ENCODE assay signal across 13 mouse cellular contexts in the genomic region with DNA sequence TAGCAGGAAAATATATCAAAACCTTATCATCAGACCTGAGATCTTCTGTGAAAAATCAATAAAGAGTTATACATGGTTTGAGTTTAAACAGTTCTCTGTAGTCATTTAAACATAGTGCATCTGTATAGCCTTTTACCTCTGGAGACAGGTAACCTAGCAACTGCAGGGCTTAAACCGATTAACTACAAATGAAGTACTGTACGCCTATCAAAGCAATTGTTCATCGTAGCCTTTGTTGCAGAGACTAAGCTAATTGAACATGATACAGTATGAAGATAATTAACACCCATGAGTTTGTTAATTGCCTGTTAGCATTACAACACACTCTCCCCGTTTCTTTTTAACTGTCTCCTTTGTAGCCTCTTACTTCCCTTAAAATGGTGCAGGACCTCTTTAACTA.
DNase-seq lines count a peak whose midpoint lies in the region; ATAC-seq lines count a peak whose summit lies in the region.
"Had no signal": no experiment of that assay in that cellular context is flagged by ENCODE, and none has a peak within 500 bp of the region (broad histone marks: within the 10 kb centered on the region; RNA-seq: fewer than 3 reads in every experiment).

No protein-coding gene starts in this region.

- no peak for ATAC-seq in embryonic facial prominence, embryonic 12.5 days (ENCODE audit: insufficient number of reproducible peaks, insufficient read depth, low FRiP score, low TSS enrichment)
- ATAC-seq in forebrain, embryonic 14.5 days, result peak; percentile 80
- peak; percentile 86 for ATAC-seq in midbrain, embryonic 16.5 days

- H3K4me2 ChIP-seq in embryonic facial prominence, embryonic 12.5 days (replicated peaks), result peak overlapping the region; percentile 13; the same call in 1 of the 2 replicates
- peak overlapping the region; percentile 35 for H3K4me2 ChIP-seq in forebrain, embryonic 14.5 days (ENCODE audit: low read length)
- peak overlapping the region; percentile 26 for H3K4me2 ChIP-seq in midbrain, embryonic 16.5 days (ENCODE audit: low read length)

- WGBS in embryonic facial prominence, embryonic 12.5 days, result 34% methylated on average over 4 of the region's 4 CpGs
- WGBS in embryonic facial prominence, embryonic 10.5 days, result 48% methylated on average over 4 of the region's 4 CpGs
- 3% methylated on average over 4 of the region's 4 CpGs for WGBS in forebrain, embryonic 14.5 days
- 35% methylated on average over 4 of the region's 4 CpGs for WGBS in limb, embryonic 10.5 days
- WGBS in midbrain, embryonic 16.5 days, result 8% methylated on average over 4 of the region's 4 CpGs

- H3K27me3 ChIP-seq in embryonic facial prominence, embryonic 12.5 days, result no peaks in the 10 kb centered on the region
- H3K27me3 ChIP-seq in embryonic facial prominence, embryonic 10.5 days (replicated peaks; ENCODE audit: low read depth, poor library complexity, severe bottlenecking), result no peaks in the 10 kb centered on the region; the same call in 1 of the 2 replicates
- H3K27me3 ChIP-seq in forebrain, embryonic 14.5 days (replicated peaks; ENCODE audit: control insufficient read depth, insufficient read depth, low read length), result peaks cover 33% of the 10 kb centered on the region; the same call in 1 of the 2 replicates
- peaks cover 9% of the 10 kb centered on the region; the same call in 1 of the 2 replicates for H3K27me3 ChIP-seq in limb, embryonic 10.5 days (ENCODE audit: low read depth, poor library complexity, severe bottlenecking)
- H3K27me3 ChIP-seq in midbrain, embryonic 16.5 days (ENCODE audit: control insufficient read depth, insufficient read depth, low read depth, low read length), result no peaks in the 10 kb centered on the region

- no peaks in the 10 kb centered on the region for H3K9me3 ChIP-seq in embryonic facial prominence, embryonic 12.5 days
- H3K9me3 ChIP-seq in embryonic facial prominence, embryonic 10.5 days, result no peaks in the 10 kb centered on the region
- no peaks in the 10 kb centered on the region for H3K9me3 ChIP-seq in forebrain, embryonic 14.5 days (replicated peaks; ENCODE audit: control insufficient read depth, low read length)
- H3K9me3 ChIP-seq in limb, embryonic 10.5 days (replicated peaks), result no peaks in the 10 kb centered on the region
- no peaks in the 10 kb centered on the region for H3K9me3 ChIP-seq in midbrain, embryonic 16.5 days (replicated peaks; ENCODE audit: control insufficient read depth, low read length, poor library complexity, severe bottlenecking)

- H3K27ac ChIP-seq in embryonic facial prominence, embryonic 12.5 days, result no peak overlapping the region
- no peak overlapping the region; the same call in 1 of the 2 replicates for H3K27ac ChIP-seq in embryonic facial prominence, embryonic 10.5 days (replicated peaks)
- H3K27ac ChIP-seq in forebrain, embryonic 14.5 days (ENCODE audit: low read depth, low read length), result peak overlapping the region; percentile 39; the same call in 1 of the 2 replicates
- H3K27ac ChIP-seq in limb, embryonic 10.5 days, result peak overlapping the region; percentile 66
- peak overlapping the region; percentile 66 for H3K27ac ChIP-seq in midbrain, embryonic 16.5 days (ENCODE audit: low read length)

- no peaks in the 10 kb centered on the region for H3K36me3 ChIP-seq in embryonic facial prominence, embryonic 12.5 days
- no peaks in the 10 kb centered on the region for H3K36me3 ChIP-seq in embryonic facial prominence, embryonic 10.5 days (replicated peaks)
- H3K36me3 ChIP-seq in forebrain, embryonic 14.5 days (ENCODE audit: control insufficient read depth, insufficient read depth, low read length), result no peaks in the 10 kb centered on the region
- H3K36me3 ChIP-seq in limb, embryonic 10.5 days, result no peaks in the 10 kb centered on the region
- H3K36me3 ChIP-seq in midbrain, embryonic 16.5 days (ENCODE audit: control insufficient read depth, insufficient read depth, low read length), result no peaks in the 10 kb centered on the region

- no peak for DNase-seq in embryonic facial prominence, embryonic 10.5 days (ENCODE audit: low spot score)
- peak; percentile 88 for DNase-seq in forebrain, embryonic 14.5 days (ENCODE audit: low spot score)
- DNase-seq in limb, embryonic 10.5 days (ENCODE audit: low spot score), result no peak
- DNase-seq in gastrocnemius, adult 18-20 months (ENCODE audit: low spot score), result no peak
- no peak for DNase-seq in ovary, postnatal 10 days (ENCODE audit: low spot score)
- no peak for DNase-seq in ovary, postnatal 14 days (ENCODE audit: low spot score)
- DNase-seq: gastrocnemius, postnatal 36 days; kidney, adult 18-20 months; right cerebral cortex, adult 18-20 months; thymus, postnatal 36 days had no signal

- no peak overlapping the region for H3K4me3 ChIP-seq in embryonic facial prominence, embryonic 12.5 days
- H3K4me3 ChIP-seq in embryonic facial prominence, embryonic 10.5 days, result no peak overlapping the region
- H3K4me3 ChIP-seq in forebrain, embryonic 14.5 days (ENCODE audit: low read depth, low read length), result no peak overlapping the region
- peak overlapping the region; percentile 19; the same call in 1 of the 2 replicates for H3K4me3 ChIP-seq in limb, embryonic 10.5 days
- no peak overlapping the region for H3K4me3 ChIP-seq in midbrain, embryonic 16.5 days (ENCODE audit: low read depth, low read length)
- H3K4me3 ChIP-seq: erythroblast, embryonic 14.5 days had no signal

- H3K4me1 ChIP-seq in embryonic facial prominence, embryonic 12.5 days, result no peaks in the 10 kb centered on the region; the same call in 1 of the 2 replicates
- peaks cover 21% of the 10 kb centered on the region for H3K4me1 ChIP-seq in embryonic facial prominence, embryonic 10.5 days
- H3K4me1 ChIP-seq in forebrain, embryonic 14.5 days (ENCODE audit: control insufficient read depth, insufficient read depth, low read length), result peaks cover 32% of the 10 kb centered on the region
- H3K4me1 ChIP-seq in limb, embryonic 10.5 days, result peaks cover 45% of the 10 kb centered on the region
- peaks cover 24% of the 10 kb centered on the region for H3K4me1 ChIP-seq in midbrain, embryonic 16.5 days (ENCODE audit: control insufficient read depth, insufficient read depth, low read length)

- no peak overlapping the region for H3K9ac ChIP-seq in embryonic facial prominence, embryonic 12.5 days
- no peak overlapping the region for H3K9ac ChIP-seq in forebrain, embryonic 14.5 days (ENCODE audit: low read length)
- H3K9ac ChIP-seq in midbrain, embryonic 16.5 days (ENCODE audit: low read depth, low read length), result no peak overlapping the region

Comparison
In these comparisons a context has a peak if more than half of its experiments do, and no peak if none do; other contexts are left out.
1. H3K27ac ChIP-seq: peak in forebrain, embryonic 14.5 days (single experiment), limb, embryonic 10.5 days (single experiment) and midbrain, embryonic 16.5 days (single experiment); none in embryonic facial prominence, embryonic 12.5 days (single experiment) and embryonic facial prominence, embryonic 10.5 days (single experiment).
2. Peak in every context shown above with its lines, with median percentiles within 50 percentile points of each other: H3K4me2 ChIP-seq.